Mouse (Mus musculus) left cerebral cortex, adult 9 months (tissue): ENCODE measurements around the gene Msantd1.
"Not testable (repeated sequence)": the region's sequence is repeated elsewhere in the genome, so short reads cannot be mapped to it uniquely, and the experiment has no call there.

Experiments used
- DNase-seq, 2 experiments: peaks; one replicate each; pipeline ENCODE4 v3.0.0; 2022; ENCODE audit warnings: low spot score in 2 of 2

The Msantd1 gene

GRCm38 (mm10) chr5:34907910-34908725 lies at the start of gene Msantd1:
Gene Msantd1, plus strand, starts transcription at chr5:34908012.
- no peak for DNase-seq

- no peak for DNase-seq
Observed at GRCm38 (mm10) chr5:34865367-34865766, 42.4 kb upstream of the Msantd1 start.

- not testable (repeated sequence) for DNase-seq
Observed at GRCm38 (mm10) chr5:34880307-34880706, 27.5 kb upstream of the Msantd1 start.

- no peak for DNase-seq
Observed at GRCm38 (mm10) chr5:34881023-34881422, 26.8 kb upstream of the Msantd1 start.

GRCm38 (mm10) chr5:34885250-34885649 lies 22.6 kb upstream of the Msantd1 start:
- DNase-seq, result no peak

- DNase-seq, result no peak
Observed at GRCm38 (mm10) chr5:34889252-34889651, 18.6 kb upstream of the Msantd1 start.

- no peak for DNase-seq
Observed at GRCm38 (mm10) chr5:34896697-34897453, 10.9 kb upstream of the Msantd1 start.

GRCm38 (mm10) chr5:34899787-34900469 lies 7.9 kb upstream of the Msantd1 start:
- no peak for DNase-seq

- DNase-seq, result no peak
Observed at GRCm38 (mm10) chr5:34902371-34902770, 5.4 kb upstream of the Msantd1 start.

GRCm38 (mm10) chr5:34902811-34903385 lies 4.9 kb upstream of the Msantd1 start:
- DNase-seq, result peak in 1 of 2 experiments; percentile 32

- DNase-seq, result no peak
Observed at GRCm38 (mm10) chr5:34904412-34904811, 3.4 kb upstream of the Msantd1 start.

- DNase-seq, result no peak
Observed at GRCm38 (mm10) chr5:34907230-34907629, 582 bp upstream of the Msantd1 start.

GRCm38 (mm10) chr5:34908726-34909633 lies 1.2 kb downstream of the Msantd1 start:
- no peak for DNase-seq

GRCm38 (mm10) chr5:34909634-34910503 lies 2.1 kb downstream of the Msantd1 start:
- DNase-seq, result no peak

- DNase-seq, result no peak
Observed at GRCm38 (mm10) chr5:34910504-34910815, 2.6 kb downstream of the Msantd1 start.

- DNase-seq, result peak in 1 of 2 experiments; percentile 80
Observed at GRCm38 (mm10) chr5:34915801-34916200, 8.0 kb downstream of the Msantd1 start.

- peak; percentile 28 to 39 for DNase-seq
Observed at GRCm38 (mm10) chr5:34917234-34917655, 9.4 kb downstream of the Msantd1 start.

GRCm38 (mm10) chr5:34918785-34919184 lies 11.0 kb downstream of the Msantd1 start:
- no peak for DNase-seq

GRCm38 (mm10) chr5:34922531-34922930 lies 14.7 kb downstream of the Msantd1 start:
- DNase-seq, result no peak

GRCm38 (mm10) chr5:34923920-34924319 lies 16.1 kb downstream of the Msantd1 start:
- no peak for DNase-seq
